Mouse (Mus musculus): ENCODE measurements around the gene Kif3c.

Gene Kif3c

GRCm38 (mm10) chr12:3364508-3365448, at the start of gene Kif3c:
Kif3c (plus strand) TSS chr12:3365132.
- peak; percentile 86 for DNase-seq (ENCODE audit: low read depth, low spot score)

- DNase-seq (ENCODE audit: low read depth, low spot score) = no peak
These were observed 48.8 kb upstream of the Kif3c start for GRCm38 (mm10) chr12:3316083-3316482.

GRCm38 (mm10) chr12:3316937-3317336, 48.0 kb upstream of the Kif3c start:
- no peak for DNase-seq (ENCODE audit: low read depth, low spot score)

GRCm38 (mm10) chr12:3319377-3319776, 45.6 kb upstream of the Kif3c start:
- no peak for DNase-seq (ENCODE audit: low read depth, low spot score)

GRCm38 (mm10) chr12:3323241-3323640, 41.7 kb upstream of the Kif3c start:
- peak; percentile 60 for DNase-seq (ENCODE audit: low read depth, low spot score)

- no peak for DNase-seq (ENCODE audit: low read depth, low spot score)
These were observed 39.7 kb upstream of the Kif3c start for GRCm38 (mm10) chr12:3325232-3325631.

- DNase-seq (ENCODE audit: low read depth, low spot score) = no peak
These were observed 35.3 kb upstream of the Kif3c start for GRCm38 (mm10) chr12:3329677-3330076.

GRCm38 (mm10) chr12:3338931-3339330, 26.0 kb upstream of the Kif3c start:
- DNase-seq (ENCODE audit: low read depth, low spot score) = no peak

- DNase-seq (ENCODE audit: low read depth, low spot score) = no peak
These were observed 20.8 kb upstream of the Kif3c start for GRCm38 (mm10) chr12:3344155-3344554.

GRCm38 (mm10) chr12:3345038-3345437, 19.9 kb upstream of the Kif3c start:
- DNase-seq (ENCODE audit: low read depth, low spot score) = no peak

GRCm38 (mm10) chr12:3347682-3348081, 17.2 kb upstream of the Kif3c start:
- DNase-seq (ENCODE audit: low read depth, low spot score) = no peak

- DNase-seq (ENCODE audit: low read depth, low spot score) = no peak
These were observed 15.5 kb upstream of the Kif3c start for GRCm38 (mm10) chr12:3349387-3349786.

- DNase-seq (ENCODE audit: low read depth, low spot score) = no peak
These were observed 14.8 kb upstream of the Kif3c start for GRCm38 (mm10) chr12:3350136-3350535.

- DNase-seq (ENCODE audit: low read depth, low spot score) = no peak
These were observed 12.7 kb upstream of the Kif3c start for GRCm38 (mm10) chr12:3352216-3352615.

- DNase-seq (ENCODE audit: low read depth, low spot score) = no peak
These were observed 9.9 kb upstream of the Kif3c start for GRCm38 (mm10) chr12:3355068-3355467.

GRCm38 (mm10) chr12:3356824-3357223, 8.1 kb upstream of the Kif3c start:
- no peak for DNase-seq (ENCODE audit: low read depth, low spot score)

GRCm38 (mm10) chr12:3359302-3359701, 5.6 kb upstream of the Kif3c start:
- no peak for DNase-seq (ENCODE audit: low read depth, low spot score)

GRCm38 (mm10) chr12:3360043-3360442, 4.9 kb upstream of the Kif3c start:
- no peak for DNase-seq (ENCODE audit: low read depth, low spot score)

GRCm38 (mm10) chr12:3364076-3364475, 856 bp upstream of the Kif3c start:
- DNase-seq (ENCODE audit: low read depth, low spot score) = no peak

GRCm38 (mm10) chr12:3365449-3366189, 687 bp downstream of the Kif3c start:
- no peak for DNase-seq (ENCODE audit: low read depth, low spot score)

- no peak for DNase-seq (ENCODE audit: low read depth, low spot score)
These were observed 1.4 kb downstream of the Kif3c start for GRCm38 (mm10) chr12:3366190-3366956.

- no peak for DNase-seq (ENCODE audit: low read depth, low spot score)
These were observed 2.0 kb downstream of the Kif3c start for GRCm38 (mm10) chr12:3366957-3367260.
